Mouse (Mus musculus): ENCODE data around the gene Tmem108.

GRCm38 (mm10) chr9:103760356-103760755 is 1.3 kb downstream of the Tmem108 start:
- TF ChIP-seq POLR2A (IDR thresholded peaks at IDR 0.05; ENCODE audit: control insufficient read depth, extremely low read depth, insufficient read depth, low read length, poor library complexity) = no peak
- no peak for TF ChIP-seq CTCF (IDR thresholded peaks at IDR 0.05; ENCODE audit: borderline replicate concordance, control insufficient read depth, extremely low read depth, insufficient read depth, low read length, poor library complexity)

All from thymus, adult 2 months (tissue).